Mouse (Mus musculus) stomach, embryonic 15.5 days (tissue): ENCODE results near the gene Abca4. TPM values are rescaled to one million over a fixed set of nuclear protein-coding genes. Genes with fewer than 3 reads are reported as not detected.
"Not testable (repeated sequence)": the region's sequence is repeated elsewhere in the genome, so short reads cannot be mapped to it uniquely, and the experiment has no call there.

Source experiments
- ATAC-seq: fragments of 200-750 bp; cut with Nextera tagmentation; 2 replicates; pipeline ENCODE4 v1.8.0; 2017; ENCODE audit warnings: low read depth, moderate number of reproducible peaks, moderate TSS enrichment; ENCODE audit not compliant: insufficient read depth, low FRiP score
- H3K27ac ChIP-seq: fragments of 300-500 bp; sonication (generic); 2 replicates; pipeline ENCODE4 v1.5.1; 2015; ENCODE audit warnings: mild to moderate bottlenecking, inconsistent platforms
- H3K27me3 ChIP-seq: fragments of 300-500 bp; sonication (generic); replicated peaks from 2 replicates; pipeline ENCODE4 v1.6.1; 2015; ENCODE audit warnings: inconsistent platforms
- H3K36me3 ChIP-seq: fragments of 300-500 bp; sonication (generic); 2 replicates; pipeline ENCODE4 v1.6.1; 2015; ENCODE audit warnings: inconsistent platforms
- H3K4me1 ChIP-seq: fragments of 300-500 bp; sonication (generic); 2 replicates; pipeline ENCODE4 v1.6.1; 2015; ENCODE audit warnings: inconsistent platforms
- H3K4me2 ChIP-seq: fragments of 300-500 bp; sonication (generic); 2 replicates; pipeline ENCODE4 v1.6.1; 2015; ENCODE audit warnings: mild to moderate bottlenecking, inconsistent platforms
- H3K4me3 ChIP-seq: fragments of 300-500 bp; sonication (generic); replicated peaks from 2 replicates; pipeline ENCODE4 v1.5.1; 2015; ENCODE audit warnings: inconsistent platforms
- H3K9ac ChIP-seq: fragments of 300-500 bp; sonication (generic); 2 replicates; pipeline ENCODE4 v1.6.1; 2015; ENCODE audit warnings: inconsistent platforms
- H3K9me3 ChIP-seq: fragments of 300-500 bp; sonication (generic); 2 replicates; pipeline ENCODE4 v1.6.1; 2016; ENCODE audit warnings: inconsistent platforms
- WGBS: fragments of 180-500 bp; shearing (Covaris S2); methylation state at CpG from one replicate; pipeline ENCODE4 v1.1.7; 2015; 5-methylcytosine and 5-hydroxymethylcytosine counted together
- polyA plus RNA-seq: library from polyadenylated mRNA; unstranded; fragments of >200 nt; fragmentation: Nextera tagmentation; extraction: Ambion mirVana; gene quantifications from 2 replicates; pipeline ENCODE4 v1.2.1, GENCODE M21; 2015

Gene Abca4
- polyA plus RNA-seq, 1 experiment from 2014 or later, result 0.80 TPM

GRCm38 (mm10) chr3:122208296-122209225, 164.3 kb downstream of the Abca4 start:
- WGBS, result 71% methylated on average over 15 of the region's 15 CpGs
- no peaks in the 10 kb centered on the region for H3K27me3 ChIP-seq
- no peak overlapping the region for H3K9ac ChIP-seq
- no peak overlapping the region for H3K4me3 ChIP-seq
- H3K9me3 ChIP-seq, result no peaks in the 10 kb centered on the region
- H3K4me1 ChIP-seq, result no peaks in the 10 kb centered on the region
- 0 out of 2 replicates have a peak overlapping the region, but pooled peaks have one; percentile 12 for H3K4me2 ChIP-seq
- ATAC-seq, result no peak
- H3K36me3 ChIP-seq, result no peaks in the 10 kb centered on the region
- H3K27ac ChIP-seq, result no peak overlapping the region

GRCm38 (mm10) chr3:122209511-122209910, 165.3 kb downstream of the Abca4 start:
- Histone ChIP-seq H3K4me3 (no peak overlapping the region), H3K36me3 (no peaks in the 10 kb centered on the region), H3K4me1 (no peaks in the 10 kb centered on the region), H3K9me3 (no peaks in the 10 kb centered on the region), H3K27ac (0 out of 2 replicates have a peak overlapping the region, but pooled peaks have one; percentile 6), H3K27me3 (no peaks in the 10 kb centered on the region), H3K9ac (no peak overlapping the region), H3K4me2 (no peak overlapping the region)
- 83% methylated on average over 11 of the region's 11 CpGs for WGBS
- ATAC-seq, result no peak

- no peak for ATAC-seq
- Histone ChIP-seq H3K27me3 (no peaks in the 10 kb centered on the region), H3K9me3 (no peaks in the 10 kb centered on the region), H3K36me3 (no peaks in the 10 kb centered on the region), H3K4me1 (no peaks in the 10 kb centered on the region), H3K9ac (no peak overlapping the region), H3K4me3 (no peak overlapping the region), H3K27ac (no peak overlapping the region), H3K4me2 (no peak overlapping the region)
- WGBS, result 43% methylated on average over 5 of the region's 5 CpGs
Measured at GRCm38 (mm10) chr3:122210434-122210833, 166.2 kb downstream of the Abca4 start.

- H3K9ac ChIP-seq, result no peak overlapping the region
- no peaks in the 10 kb centered on the region for H3K9me3 ChIP-seq
- H3K27me3 ChIP-seq, result no peaks in the 10 kb centered on the region
- H3K36me3 ChIP-seq, result no peaks in the 10 kb centered on the region
- no peak overlapping the region for H3K4me2 ChIP-seq
- H3K4me3 ChIP-seq, result no peak overlapping the region
- no peak for ATAC-seq
- no peak overlapping the region for H3K27ac ChIP-seq
- no peaks in the 10 kb centered on the region for H3K4me1 ChIP-seq
- WGBS, result 56% methylated on average over 7 of the region's 7 CpGs
Measured at GRCm38 (mm10) chr3:122210846-122211245, 166.6 kb downstream of the Abca4 start.

GRCm38 (mm10) chr3:122211446-122212125, 167.3 kb downstream of the Abca4 start:
- Histone ChIP-seq H3K9ac (no peak overlapping the region), H3K4me2 (no peak overlapping the region), H3K36me3 (no peaks in the 10 kb centered on the region), H3K9me3 (no peaks in the 10 kb centered on the region), H3K27me3 (no peaks in the 10 kb centered on the region), H3K4me1 (no peaks in the 10 kb centered on the region), H3K4me3 (no peak overlapping the region), H3K27ac (no peak overlapping the region)
- ATAC-seq, result no peak
- 62% methylated on average over 13 of the region's 13 CpGs for WGBS

DNA sequence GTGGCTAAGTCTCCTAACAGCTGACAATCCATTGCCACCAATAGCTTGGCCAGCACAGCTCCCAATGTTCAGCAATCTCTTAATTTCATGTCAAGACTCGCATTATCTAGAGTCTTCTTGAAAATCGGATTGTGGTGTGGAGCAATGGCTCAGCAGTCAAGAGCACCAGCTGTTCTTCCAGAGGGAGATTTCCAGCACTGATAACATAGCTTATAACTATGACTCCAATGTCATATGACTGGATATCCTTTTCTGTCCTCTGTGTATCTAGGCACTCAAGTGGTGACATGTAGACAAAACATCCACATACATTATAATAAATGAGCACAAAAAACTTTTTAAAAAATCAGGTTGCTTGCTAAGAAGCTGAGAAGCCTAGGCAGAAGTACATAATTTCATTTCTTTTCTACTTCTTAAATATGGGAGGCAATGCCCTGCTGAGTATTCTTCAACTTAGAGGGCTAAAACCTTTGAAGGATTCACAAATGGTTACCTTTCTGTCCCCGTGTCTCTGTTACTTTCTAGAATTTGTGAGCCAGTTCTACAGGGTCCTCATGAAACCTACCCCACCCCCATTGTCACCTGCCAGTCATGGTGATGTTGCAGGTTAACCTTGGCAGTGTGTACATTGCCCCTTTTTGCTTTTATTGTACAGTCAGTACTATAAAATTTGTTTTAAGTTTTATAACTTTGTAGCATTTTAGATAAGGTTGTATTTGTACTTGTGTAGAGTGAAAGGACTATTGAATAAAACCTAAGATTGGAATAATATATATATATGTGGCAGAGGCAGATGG, 177.2 kb downstream of the Abca4 start:
- 81% methylated on average over 3 of the region's 3 CpGs for WGBS
- H3K36me3 ChIP-seq, result no peaks in the 10 kb centered on the region
- H3K4me3 ChIP-seq, result no peak overlapping the region
- no peak overlapping the region for H3K27ac ChIP-seq
- H3K27me3 ChIP-seq, result no peaks in the 10 kb centered on the region
- no peaks in the 10 kb centered on the region for H3K4me1 ChIP-seq
- ATAC-seq, result no peak
- no peak overlapping the region for H3K9ac ChIP-seq
- H3K9me3 ChIP-seq, result no peaks in the 10 kb centered on the region
- H3K4me2 ChIP-seq, result no peak overlapping the region

GRCm38 (mm10) chr3:122226972-122227371, 182.7 kb downstream of the Abca4 start:
- not testable (repeated sequence) for H3K27ac ChIP-seq, ATAC-seq, H3K4me1 ChIP-seq, H3K9ac ChIP-seq, H3K4me3 ChIP-seq, H3K27me3 ChIP-seq, H3K9me3 ChIP-seq, H3K4me2 ChIP-seq, H3K36me3 ChIP-seq
- 65% methylated on average over 6 of the region's 6 CpGs for WGBS

Other genes starting within 250 kb of the Abca4 start
- gene Abcd3, start 229.1 kb upstream of the Abca4 start, polyA plus RNA-seq, result 73.9 and 77.5 TPM in 2 replicates
- 39.4 and 42.8 TPM in 2 replicates for gene Arhgap29, start 91.9 kb upstream of the Abca4 start, polyA plus RNA-seq
- gene Gclm, start 201.1 kb downstream of the Abca4 start, polyA plus RNA-seq, result 82.8 and 119 TPM in 2 replicates
- gene Dnttip2, start 229.9 kb downstream of the Abca4 start, polyA plus RNA-seq, result 63.5 and 72.7 TPM in 2 replicates
- 14.1 and 15.8 TPM in 2 replicates for gene Bcar3, start 249.7 kb downstream of the Abca4 start, polyA plus RNA-seq